Mouse (Mus musculus): Measurements from ENCODE around the gene Isyna1.

Isyna1 gene

DNA sequence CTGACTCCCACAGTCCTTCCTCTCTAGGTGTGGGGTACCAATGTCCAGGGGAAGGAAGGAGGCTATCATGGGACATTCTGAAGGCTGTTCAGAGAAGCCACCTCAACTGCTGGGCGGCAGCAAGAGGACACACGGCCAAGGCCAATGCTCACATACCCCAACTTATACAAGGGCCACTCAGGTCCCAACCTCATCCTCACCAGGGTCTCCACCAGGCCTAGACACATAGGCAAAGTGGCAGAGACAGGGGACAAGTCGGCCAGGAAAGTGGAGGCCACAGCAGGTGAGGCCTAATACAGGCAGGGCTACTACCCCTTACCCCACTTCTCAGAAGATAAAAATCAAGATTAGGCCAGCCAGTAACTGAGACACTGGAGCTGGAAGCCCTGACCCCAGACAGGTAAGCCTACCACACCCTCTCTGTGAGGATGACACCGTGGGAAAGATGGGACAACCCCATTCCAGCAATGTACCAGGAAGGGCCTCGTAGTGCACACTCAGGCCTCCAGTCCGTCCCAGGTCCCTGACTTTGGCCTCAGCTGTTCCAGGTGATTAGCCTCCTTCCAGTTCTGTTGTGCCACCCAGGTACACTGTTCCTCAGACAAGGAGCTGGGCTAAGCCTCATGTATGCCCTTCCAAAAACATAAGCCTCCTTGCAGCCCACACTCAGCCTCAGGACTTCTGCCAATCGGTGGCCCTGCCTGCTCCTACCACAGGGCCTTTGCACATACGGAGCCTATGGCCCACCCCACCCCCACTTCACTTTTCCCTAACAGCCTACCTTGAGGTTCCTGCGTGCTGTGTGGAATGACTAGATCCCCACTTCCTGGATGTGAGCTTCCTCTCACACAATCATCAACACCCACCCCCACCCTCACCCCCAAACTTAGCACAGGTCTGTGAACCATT, 12.0 kb downstream of the Isyna1 start:
- DNase-seq (ENCODE audit: low spot score) = no peak

- no peak for DNase-seq (ENCODE audit: low spot score)
Observed at GRCm38 (mm10) chr8:70606780-70607602, 12.8 kb downstream of the Isyna1 start.

DNA sequence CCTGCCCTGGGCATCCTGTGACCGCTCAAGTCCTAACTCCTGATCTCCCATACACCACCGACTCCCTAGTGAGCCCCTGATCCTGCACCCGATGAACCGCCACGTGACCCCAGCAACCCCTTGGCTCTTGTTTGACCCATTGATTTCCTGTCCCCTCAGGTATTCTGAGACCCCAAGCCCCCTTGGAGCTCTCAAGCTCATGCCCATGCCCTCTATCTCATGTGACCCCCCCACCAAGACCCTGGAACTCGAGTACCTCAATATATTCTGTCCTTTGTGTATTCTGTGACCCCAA, 13.4 kb downstream of the Isyna1 start:
- no peak for DNase-seq (ENCODE audit: low spot score)

DNA sequence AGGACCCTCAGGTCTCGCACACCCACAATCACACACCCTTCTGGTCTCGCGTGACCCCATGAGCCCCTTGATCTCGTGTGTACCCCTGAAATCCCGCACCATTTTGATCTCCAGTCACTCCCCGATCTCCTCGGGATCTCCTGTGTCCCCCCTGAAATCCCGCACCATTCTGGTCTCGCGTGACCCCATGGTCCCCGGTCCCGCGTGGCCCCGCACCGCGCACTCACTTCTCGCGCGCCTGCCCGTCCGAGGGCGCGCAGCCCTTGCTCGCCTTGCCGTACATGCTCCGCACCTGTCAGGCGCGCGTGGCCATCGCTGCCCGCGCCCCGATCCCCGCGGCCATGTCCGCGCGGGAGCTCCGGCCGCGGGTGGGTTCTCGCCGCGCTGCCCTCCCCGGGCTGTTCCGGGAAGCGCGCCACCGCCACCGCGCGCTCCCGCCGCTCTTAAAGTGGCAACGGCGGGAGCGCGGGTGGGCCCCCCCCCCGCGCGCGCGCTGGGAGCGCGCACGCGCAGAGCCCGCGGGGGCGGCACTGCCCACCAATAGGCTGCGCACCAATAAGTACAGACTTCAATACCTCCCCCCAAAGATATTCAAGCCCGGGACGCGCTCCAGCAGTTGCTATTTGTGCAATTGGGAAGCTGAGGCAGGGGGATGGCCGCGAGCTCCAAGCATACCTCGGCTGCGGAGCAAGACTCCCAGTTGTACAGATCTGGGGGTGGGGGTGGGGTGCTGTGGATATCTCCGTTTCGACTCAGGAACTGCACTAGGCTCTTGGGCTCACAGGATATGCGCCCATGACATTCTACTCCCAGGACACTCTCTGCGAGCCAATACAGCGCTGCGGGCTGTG, 13.9 kb downstream of the Isyna1 start:
- peak; percentile 71 for DNase-seq (ENCODE audit: low spot score)

DNA sequence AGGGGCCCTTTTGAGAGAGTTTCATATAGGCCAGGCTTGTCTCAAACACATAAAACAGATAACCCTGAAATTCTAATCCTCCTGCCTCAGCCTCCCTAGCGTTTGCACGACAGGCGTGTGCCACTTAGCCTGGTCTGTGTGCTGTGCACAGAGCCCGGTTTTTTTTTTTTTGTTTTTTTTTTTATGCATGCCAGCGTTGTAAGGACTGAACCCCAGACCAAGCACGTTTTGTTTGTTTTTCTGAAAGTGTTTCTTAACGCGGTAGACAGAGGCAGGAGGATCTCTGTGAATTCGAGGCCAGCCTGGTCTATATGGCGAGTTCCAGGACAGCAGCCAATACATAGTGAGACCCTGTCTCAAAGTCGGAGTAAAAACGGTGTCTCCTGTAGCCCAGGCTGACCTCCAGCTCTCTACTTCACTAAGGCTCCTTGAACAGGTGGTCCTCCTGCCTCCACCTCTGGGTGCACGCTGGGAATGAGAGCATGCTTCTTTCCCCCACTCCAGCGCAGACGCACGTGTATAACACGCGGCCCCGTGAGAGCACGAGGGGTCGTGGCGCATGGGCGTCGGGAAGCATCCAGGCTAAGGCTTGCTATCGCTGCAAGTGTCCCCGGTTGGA, 14.7 kb downstream of the Isyna1 start, which contains the start of gene Ssbp4:
Gene Ssbp4 (minus strand): TSS at position 124 of the 619 bp plus-strand sequence.
- DNase-seq (ENCODE audit: low spot score) = no peak

- peak; percentile 86 for DNase-seq (ENCODE audit: low spot score)
Observed at GRCm38 (mm10) chr8:70609368-70609848, 15.2 kb downstream of the Isyna1 start.

DNA sequence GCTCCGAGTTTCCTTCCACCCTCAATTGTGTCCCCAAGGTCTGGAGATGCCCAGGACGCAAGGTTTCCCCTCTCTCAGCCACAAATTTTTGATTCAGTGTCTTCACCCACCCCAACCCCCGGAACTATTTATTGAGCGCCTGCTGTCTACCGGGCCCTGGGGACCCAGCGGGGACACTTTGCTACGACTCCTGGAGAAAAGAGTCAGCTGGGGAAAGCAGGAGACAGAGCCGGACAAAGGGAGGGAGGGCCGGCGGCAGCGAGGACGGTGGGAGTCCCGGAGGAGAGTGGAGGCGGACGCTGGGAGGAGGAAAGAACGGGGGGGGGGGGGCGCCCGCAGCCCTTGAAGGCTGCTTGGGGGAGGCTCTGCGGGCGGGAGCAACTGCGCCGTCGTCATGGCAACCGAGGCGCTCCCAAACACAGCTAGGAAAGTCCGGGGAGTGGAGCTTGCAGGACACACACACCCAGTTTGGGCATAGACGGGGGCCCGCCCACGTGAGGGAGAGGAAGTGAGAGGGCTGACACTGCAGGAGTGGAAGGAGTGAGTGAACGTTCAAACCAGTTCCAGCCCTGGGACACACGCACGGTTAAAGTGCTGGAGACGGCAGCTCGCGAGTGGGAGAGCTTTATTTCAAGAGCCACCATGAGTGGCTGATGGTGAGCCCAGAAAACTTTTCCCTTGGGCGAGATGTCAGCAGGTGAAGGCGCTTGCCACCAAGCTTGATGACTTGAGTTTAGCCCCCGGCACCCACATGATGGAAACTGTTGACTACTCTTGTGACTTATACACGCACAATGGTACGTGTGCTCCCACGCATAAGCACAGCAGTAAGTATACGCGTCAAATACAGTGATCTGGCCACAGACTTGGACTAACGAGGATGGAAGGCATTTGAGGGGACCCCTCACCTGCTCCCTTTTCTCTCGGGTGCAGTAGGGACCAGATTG, 15.9 kb downstream of the Isyna1 start:
- peak; percentile 91 for DNase-seq (ENCODE audit: low spot score)

GRCm38 (mm10) chr8:70610796-70611771, 16.9 kb downstream of the Isyna1 start:
- peak; percentile 82 for DNase-seq (ENCODE audit: low spot score)

- peak; percentile 95 for DNase-seq (ENCODE audit: low spot score)
Observed at GRCm38 (mm10) chr8:70611849-70612248, 17.7 kb downstream of the Isyna1 start.

GRCm38 (mm10) chr8:70613763-70614162, 19.6 kb downstream of the Isyna1 start:
- DNase-seq (ENCODE audit: low spot score) = no peak

- DNase-seq (ENCODE audit: low spot score) = no peak
Observed at GRCm38 (mm10) chr8:70614469-70614868, 20.3 kb downstream of the Isyna1 start.

DNA sequence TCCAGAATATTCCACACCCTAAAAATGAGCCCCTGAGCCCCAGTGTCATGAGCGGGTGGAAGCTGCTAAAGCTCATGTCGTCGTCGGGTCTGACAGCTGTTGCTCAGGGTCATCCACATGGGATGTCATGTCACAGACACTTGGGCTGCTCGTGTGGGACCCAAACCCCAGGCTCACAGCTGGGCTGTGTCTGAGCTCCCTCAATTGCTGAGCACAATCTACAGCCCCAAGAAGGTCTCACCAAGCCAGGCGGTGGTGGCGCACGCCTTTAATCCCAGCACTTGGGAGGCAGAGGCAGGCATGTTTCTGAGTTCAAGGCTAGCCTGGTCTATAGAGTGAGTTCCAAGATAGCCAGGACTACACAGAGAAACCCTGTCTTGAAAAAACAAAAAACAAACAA, 21.1 kb downstream of the Isyna1 start:
- DNase-seq (ENCODE audit: low spot score) = no peak

DNA sequence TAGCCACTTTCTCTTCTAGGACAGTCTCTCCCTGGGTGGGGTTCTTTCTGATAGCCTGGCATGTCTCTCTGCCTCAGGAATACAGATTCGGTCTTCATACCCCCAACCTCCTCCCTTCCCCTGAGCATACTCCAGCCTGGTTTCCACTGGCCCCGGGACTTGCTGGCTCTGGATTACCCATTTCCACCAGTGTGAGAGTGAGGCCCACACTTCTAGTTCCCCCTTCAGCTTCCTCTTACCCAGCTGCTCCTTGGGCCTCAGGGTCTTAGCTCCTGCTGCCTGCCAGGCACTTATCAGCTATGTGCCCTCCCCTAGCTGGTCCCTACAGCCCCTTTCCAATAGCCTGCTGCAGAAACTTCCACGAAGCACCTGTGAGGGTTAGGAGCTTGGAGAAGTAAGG, 21.7 kb downstream of the Isyna1 start, which contains the start of gene Lrrc25:
Gene Lrrc25 (plus strand): TSS at position 262 of the 400 bp plus-strand sequence.
- no peak for DNase-seq (ENCODE audit: low spot score)

DNA sequence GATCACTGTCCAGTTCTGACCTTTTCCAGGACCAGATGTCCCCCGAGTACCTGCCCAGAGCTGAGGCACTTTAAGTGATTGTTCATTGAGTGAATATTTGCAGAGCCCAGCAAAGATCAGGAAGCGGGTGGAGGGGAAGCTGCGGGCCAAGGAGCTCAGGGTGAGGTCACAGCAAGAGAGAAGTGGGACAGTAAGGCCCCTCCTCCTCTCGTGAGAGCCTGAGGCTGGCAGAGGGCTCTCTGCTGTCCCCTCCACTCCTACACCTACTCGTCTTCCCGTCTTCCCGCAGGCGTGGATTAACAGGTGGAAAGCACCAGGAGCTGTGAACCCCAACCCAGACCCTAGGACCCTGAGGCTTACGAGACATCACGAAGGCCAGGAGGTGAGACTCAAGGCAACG, 22.5 kb downstream of the Isyna1 start:
- DNase-seq (ENCODE audit: low spot score) = no peak

GRCm38 (mm10) chr8:70617985-70618384, 23.8 kb downstream of the Isyna1 start:
- DNase-seq (ENCODE audit: low spot score) = no peak

DNA sequence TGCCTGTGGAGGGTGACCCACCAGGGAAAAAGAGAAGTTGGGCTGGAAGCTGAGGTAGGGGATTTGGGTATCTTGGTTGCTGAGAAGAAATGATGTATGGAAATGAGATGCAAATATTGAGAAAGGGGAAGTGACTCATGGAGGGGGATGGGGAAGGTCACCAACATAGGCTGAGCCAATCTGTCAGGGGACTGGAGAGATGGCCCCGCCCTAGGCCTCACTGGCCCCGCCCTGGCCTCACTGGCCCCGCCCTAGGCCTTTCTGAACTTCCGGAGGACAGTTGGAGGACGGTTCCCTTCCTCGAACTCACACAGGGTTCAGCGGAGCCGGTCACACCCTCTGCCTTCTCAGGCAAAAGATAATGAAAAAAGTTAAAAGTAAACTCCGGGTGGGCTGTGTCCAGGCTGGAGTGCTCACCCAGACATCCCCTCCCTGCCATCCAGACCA, 24.7 kb downstream of the Isyna1 start:
- DNase-seq (ENCODE audit: low spot score) = peak; percentile 53

- no peak for DNase-seq (ENCODE audit: low spot score)
Observed at GRCm38 (mm10) chr8:70622220-70622619, 28.0 kb downstream of the Isyna1 start.

GRCm38 (mm10) chr8:70625104-70625503, 30.9 kb downstream of the Isyna1 start:
- DNase-seq (ENCODE audit: low spot score) = peak; percentile 82

- no peak for DNase-seq (ENCODE audit: low spot score)
Observed at GRCm38 (mm10) chr8:70627041-70627440, 32.9 kb downstream of the Isyna1 start.

Measured in embryo, embryonic 10.5 days (tissue).